Mouse (Mus musculus): ENCODE data around the gene Gm17428. TPM values are rescaled to one million over a fixed set of nuclear protein-coding genes. Genes with fewer than 3 reads are reported as not detected.

The Gm17428 gene
- total and polyA plus RNA-seq, 3 experiments, result not detected

DNA sequence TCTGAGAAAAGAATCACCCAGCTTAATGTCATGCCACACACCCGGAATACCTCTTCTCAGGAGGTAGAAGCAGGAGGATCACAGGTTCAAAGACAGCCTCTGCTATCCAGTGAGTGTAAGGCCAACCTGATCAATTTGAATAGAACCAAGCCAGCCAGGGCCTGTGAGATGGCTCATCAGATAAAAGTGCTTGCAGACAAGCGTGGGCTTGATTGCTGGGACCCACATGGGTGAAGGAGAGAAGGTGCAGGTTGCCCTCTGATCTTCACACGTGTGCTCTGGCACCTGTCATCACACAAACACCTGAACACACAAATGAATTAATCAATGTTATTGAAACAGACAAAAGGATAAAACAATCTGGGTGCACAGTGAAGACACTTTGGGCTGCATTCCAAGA lies 29.8 kb downstream of the Gm17428 start:
- no peak overlapping the region for H3K4me3 ChIP-seq (replicated peaks in 1 of 3; ENCODE audit: low read depth in 2 of 3, low read length in 2 of 3, poor library complexity in 1 of 3)
- H3K36me3 ChIP-seq (replicated peaks in 1 of 2; ENCODE audit: control insufficient read depth in 1 of 2, insufficient read depth in 1 of 2, low read length in 1 of 2), result no peaks in the 10 kb centered on the region
- peaks cover 46% of the 10 kb centered on the region for H3K27me3 ChIP-seq (replicated peaks)
- H3K9me3 ChIP-seq (replicated peaks; ENCODE audit: low read length), result peaks cover 3% of the 10 kb centered on the region
- no peaks in the 10 kb centered on the region for H3K79me2 ChIP-seq (replicated peaks; ENCODE audit: control insufficient read depth, extremely low read depth, insufficient read depth, poor library complexity, severe bottlenecking)
- dilution Hi-C loops (cut with MboI; ENCODE audit: extremely low pct_ligation_motif_present, extremely low pct_unique_long_range_greater_than_20kb, low sequenced_read_pairs) (no loop called here), in situ Hi-C loops (cut with MboI; ENCODE audit: low pct_ligation_motif_present, low pct_unique_long_range_greater_than_20kb, low sequenced_read_pairs) (no loop called here)
- TF ChIP-seq CHD1 (IDR thresholded peaks at IDR 0.05; ENCODE audit: low read depth, low read length) (no peak), CTCF (conservative IDR thresholded peaks at IDR 0.05 in 1 of 2, IDR thresholded peaks at IDR 0.05 in 1 of 2; ENCODE audit: low read depth in 2 of 2, low read length in 2 of 2) (no peak)
- no peak overlapping the region for H3K4me2 ChIP-seq (ENCODE audit: insufficient read depth, low read depth, poor library complexity, severe bottlenecking)
- no peak overlapping the region for H3K27ac ChIP-seq (ENCODE audit: insufficient read depth, low read depth)
- H3K4me1 ChIP-seq (ENCODE audit: control insufficient read depth in 1 of 2, insufficient read depth in 2 of 2), result no peaks in the 10 kb centered on the region
- DNase-seq (ENCODE audit: extremely low read depth), result no peak
- no peak overlapping the region for H3K9ac ChIP-seq (ENCODE audit: insufficient read depth, low read depth)

- H3K79me2 ChIP-seq (replicated peaks; ENCODE audit: control insufficient read depth, extremely low read depth, insufficient read depth, poor library complexity, severe bottlenecking), result no peaks in the 10 kb centered on the region
- TF ChIP-seq JUND (conservative IDR thresholded peaks at IDR 0.05; ENCODE audit: low read depth, low read length), result no peak
- H3K36me3 ChIP-seq (replicated peaks in 1 of 2; ENCODE audit: control insufficient read depth in 1 of 2, insufficient read depth in 1 of 2, low read length in 1 of 2), result no peaks in the 10 kb centered on the region
- no peak overlapping the region for H3K27ac ChIP-seq (ENCODE audit: insufficient read depth, low read depth)
- H3K9me3 ChIP-seq (replicated peaks; ENCODE audit: low read length), result peaks cover 2% of the 10 kb centered on the region
- H3K9ac ChIP-seq (ENCODE audit: insufficient read depth, low read depth), result no peak overlapping the region
- H3K27me3 ChIP-seq (replicated peaks), result peaks cover 42% of the 10 kb centered on the region
- H3K4me3 ChIP-seq (replicated peaks in 1 of 3; ENCODE audit: low read depth in 2 of 3, low read length in 2 of 3, poor library complexity in 1 of 3), result no peak overlapping the region
- no peaks in the 10 kb centered on the region for H3K4me1 ChIP-seq (ENCODE audit: control insufficient read depth in 1 of 2, insufficient read depth in 2 of 2)
- in situ Hi-C loops (cut with MboI; ENCODE audit: low pct_ligation_motif_present, low pct_unique_long_range_greater_than_20kb, low sequenced_read_pairs), result no loop called here
- dilution Hi-C loops (cut with MboI; ENCODE audit: extremely low pct_ligation_motif_present, extremely low pct_unique_long_range_greater_than_20kb, low sequenced_read_pairs), result no loop called here
- no peak overlapping the region for H3K4me2 ChIP-seq (ENCODE audit: insufficient read depth, low read depth, poor library complexity, severe bottlenecking)
- no peak for DNase-seq (ENCODE audit: extremely low read depth)
These were observed 30.6 kb downstream of the Gm17428 start for GRCm38 (mm10) chr14:55007120-55007908.

DNA sequence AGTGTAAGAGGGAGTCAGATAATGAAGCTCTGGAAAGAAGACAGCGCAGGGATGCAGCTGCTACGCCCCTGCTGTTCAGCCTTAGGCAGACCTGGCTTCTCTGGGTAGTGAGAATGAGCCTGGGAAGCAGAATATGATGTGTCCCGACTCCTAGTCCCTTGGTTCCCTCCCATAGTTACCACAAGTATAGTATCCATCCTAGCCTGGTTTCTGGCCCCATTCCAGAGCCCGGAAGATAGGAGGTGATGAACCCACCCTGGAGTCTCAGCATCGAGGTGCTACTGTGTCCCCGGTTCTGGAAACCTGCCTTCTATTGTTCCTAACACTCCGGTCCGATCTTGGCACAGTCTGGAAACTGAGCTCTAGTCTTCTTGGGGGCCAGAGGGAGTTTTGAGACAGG lies 31.7 kb downstream of the Gm17428 start:
- Histone ChIP-seq H3K79me2 (replicated peaks; ENCODE audit: control insufficient read depth, extremely low read depth, insufficient read depth, poor library complexity, severe bottlenecking) (no peaks in the 10 kb centered on the region), H3K9me3 (replicated peaks; ENCODE audit: low read length) (peaks cover 2% of the 10 kb centered on the region), H3K4me3 (replicated peaks in 1 of 3; ENCODE audit: low read depth in 2 of 3, low read length in 2 of 3, poor library complexity in 1 of 3) (no peak overlapping the region), H3K27ac (ENCODE audit: insufficient read depth, low read depth) (no peak overlapping the region), H3K36me3 (replicated peaks in 1 of 2; ENCODE audit: control insufficient read depth in 1 of 2, insufficient read depth in 1 of 2, low read length in 1 of 2) (no peaks in the 10 kb centered on the region), H3K27me3 (replicated peaks) (peaks cover 36% of the 10 kb centered on the region), H3K9ac (ENCODE audit: insufficient read depth, low read depth) (no peak overlapping the region), H3K4me1 (ENCODE audit: control insufficient read depth in 1 of 2, insufficient read depth in 2 of 2) (no peaks in the 10 kb centered on the region), H3K4me2 (ENCODE audit: insufficient read depth, low read depth, poor library complexity, severe bottlenecking) (no peak overlapping the region)
- dilution Hi-C loops (cut with MboI; ENCODE audit: extremely low pct_ligation_motif_present, extremely low pct_unique_long_range_greater_than_20kb, low sequenced_read_pairs) (no loop called here), in situ Hi-C loops (cut with MboI; ENCODE audit: low pct_ligation_motif_present, low pct_unique_long_range_greater_than_20kb, low sequenced_read_pairs) (no loop called here)
- TF ChIP-seq JUND (conservative IDR thresholded peaks at IDR 0.05; ENCODE audit: low read depth, low read length), result no peak
- no peak for TF ChIP-seq UBTF (IDR thresholded peaks at IDR 0.05; ENCODE audit: low read depth, low read length)
- TF ChIP-seq SMC3 (IDR thresholded peaks at IDR 0.05; ENCODE audit: low read depth, low read length), result no peak
- no peak for TF ChIP-seq USF2 (conservative IDR thresholded peaks at IDR 0.05; ENCODE audit: low read depth, low read length)
- no peak for DNase-seq (ENCODE audit: extremely low read depth)

Data from CH12.LX (cell line).